In the genomic region with DNA sequence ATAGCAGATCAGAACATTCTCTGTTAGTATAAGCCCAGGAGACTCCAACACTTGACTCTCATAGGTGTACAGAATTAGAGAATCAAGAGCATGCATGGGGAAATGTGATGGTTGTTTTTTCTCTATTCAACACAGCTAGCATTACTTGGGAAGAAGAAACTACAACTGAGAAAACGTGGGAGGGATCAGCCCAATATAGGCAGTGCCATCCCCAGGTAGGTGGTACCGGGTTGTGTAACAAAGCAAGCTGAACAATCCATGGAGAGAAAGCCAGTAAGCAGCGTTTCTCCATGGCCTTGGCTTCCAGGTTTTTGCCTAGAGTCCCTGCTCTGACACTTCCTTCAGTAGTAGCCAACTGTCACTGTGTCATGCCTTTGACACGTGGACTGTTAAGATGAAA, we compare ENCODE assay signal across 16 mouse cellular contexts. TPM values are rescaled to one million over a fixed set of nuclear protein-coding genes. Genes with fewer than 3 reads are reported as not detected.
DNase-seq lines count a peak whose midpoint lies in the region.
"Had no signal": no experiment of that assay in that cellular context is flagged by ENCODE, and none has a peak within 500 bp of the region (broad histone marks: within the 10 kb centered on the region; RNA-seq: fewer than 3 reads in every experiment).

No protein-coding gene starts in this region.

- intact Hi-C loops in heart, postnatal 25 days (cut with DNase I), result no loop called here

- peak; percentile 74 for DNase-seq in heart, adult 11 months
- no peak for DNase-seq in heart, postnatal 25 days (ENCODE audit: low spot score)
- peak; percentile 61 for DNase-seq in right cerebral cortex, adult 18-20 months
- DNase-seq in right cerebral cortex, postnatal 4 days, result no peak
- DNase-seq in brain, adult 2 months (ENCODE audit: low read depth, low spot score), result peak; percentile 69
- peak; percentile 48 for DNase-seq in telencephalon, adult 2 months (ENCODE audit: low read depth, low spot score)
- DNase-seq in kidney, postnatal 10 days, result no peak
- DNase-seq: adrenal gland, adult 2 months; adrenal gland, postnatal 10 days; adrenal gland, postnatal 25 days; cerebellum, adult 11-12 months; cerebellum, adult 2 months; cerebellum, adult 9-10 months; cerebellum, postnatal 10 days; cerebellum, postnatal 25 days had no signal

RNA-seq across cellular contexts. Expression of a gene that starts 3.6 kb away (rescaled TPM):
- 100 to 1,000 TPM; 240 to 249 TPM for total RNA-seq in heart, postnatal 25 days (2021)

RNA-seq across cellular contexts. Expression of a gene that starts 33.8 kb away (rescaled TPM):
- 1 to 10 TPM; 1.0 to 2.3 TPM for total RNA-seq in heart, postnatal 25 days (2021)
- total RNA-seq: MEL had no signal

RNA-seq across cellular contexts. Expression of a gene that starts 44.7 kb away (rescaled TPM):
- total RNA-seq in heart, postnatal 25 days (2021), result 10 to 100 TPM; 78.5 to 80.0 TPM

Comparison
In these comparisons a context has a peak if more than half of its experiments do, and no peak if none do; other contexts are left out.
1. DNase-seq: peak in heart, adult 11 months (single experiment), right cerebral cortex, adult 18-20 months (single experiment), brain, adult 2 months (single experiment) and telencephalon, adult 2 months (single experiment); none in heart, postnatal 25 days (single experiment), right cerebral cortex, postnatal 4 days (single experiment) and kidney, postnatal 10 days (single experiment).